Mouse (Mus musculus): Measurements from ENCODE around the gene Efna3.

DNA sequence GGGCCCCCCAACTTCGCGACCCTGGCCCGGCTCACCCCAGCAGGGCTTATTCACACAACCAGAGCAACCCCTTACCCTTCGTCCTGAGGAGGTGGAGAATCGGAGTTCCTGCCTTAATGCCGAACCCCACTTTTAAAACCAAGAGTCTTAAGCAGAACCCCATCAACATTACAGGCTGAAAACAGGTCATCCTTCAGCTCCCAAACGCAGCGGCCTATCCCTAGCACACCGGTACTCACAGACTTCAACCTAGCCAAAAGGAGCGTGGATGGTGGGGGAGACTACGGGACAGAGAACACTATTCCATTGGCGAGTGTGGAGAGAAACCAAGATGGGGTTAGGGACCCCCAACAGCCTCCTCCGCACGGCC lies 649 bp downstream of the Efna3 start:
- TF ChIP-seq POLR2A (IDR thresholded peaks at IDR 0.05; ENCODE audit: borderline replicate concordance, extremely low read depth, insufficient read depth, insufficient read length, poor library complexity, severe bottlenecking), result no peak
- no peak for TF ChIP-seq CTCF (IDR thresholded peaks at IDR 0.05; ENCODE audit: borderline replicate concordance, extremely low read depth, insufficient read depth, insufficient read length)
